Mouse (Mus musculus) lung, adult 2 months (tissue): ENCODE measurements around the gene Nek8.
"Not testable (repeated sequence)": the region's sequence is repeated elsewhere in the genome, so short reads cannot be mapped to it uniquely, and the experiment has no call there.

Source experiments
- CTCF ChIP-seq: fragments of 200-500 bp; IDR thresholded peaks from 2 replicates; pipeline ENCODE4 v1.5.1; 2011; ENCODE audit warnings: mild to moderate bottlenecking, low read length, control low read depth; ENCODE audit not compliant: insufficient read depth
- POLR2A ChIP-seq: fragments of 200-500 bp; IDR thresholded peaks from 2 replicates; pipeline ENCODE4 v1.6.1; 2011; ENCODE audit warnings: low read depth, mild to moderate bottlenecking, control low read depth, low read length, borderline replicate concordance; ENCODE audit errors: extremely low read depth

DNA sequence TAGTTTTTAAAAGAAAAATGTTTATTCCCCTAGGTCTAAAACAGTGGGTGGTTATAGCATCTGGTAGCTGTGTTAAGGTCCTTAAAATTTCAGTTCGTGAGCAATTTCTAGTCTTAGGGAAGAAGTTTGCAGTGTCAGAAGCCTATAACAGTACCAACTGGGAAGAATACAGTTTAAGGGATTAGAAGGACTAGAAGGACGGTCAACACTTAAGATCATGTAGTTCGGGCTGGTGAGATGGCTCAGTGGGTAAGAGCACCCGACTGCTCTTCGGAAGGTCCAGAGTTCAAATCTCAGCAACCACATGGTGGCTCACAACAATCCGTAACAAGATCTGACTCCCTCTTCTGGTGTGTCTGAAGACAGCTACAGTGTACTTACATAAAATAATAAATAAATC, 8.2 kb upstream of the Nek8 start:
- not testable (repeated sequence) for TF ChIP-seq CTCF, POLR2A
